Mouse (Mus musculus) kidney, postnatal 10 days (tissue): Measurements from ENCODE around the gene Gm21887.
"Not testable (repeated sequence)": the region's sequence is repeated elsewhere in the genome, so short reads cannot be mapped to it uniquely, and the experiment has no call there.

Source experiments
- DNase-seq: peaks from one replicate; pipeline ENCODE4 v3.0.0; 2021; ENCODE audit warnings: mixed read lengths

The Gm21887 gene

GRCm38 (mm10) chrX:169998559-169999219, 10.8 kb upstream of the Gm21887 start:
- not testable (repeated sequence) for DNase-seq

- peak; percentile 61 for DNase-seq
Observed at GRCm38 (mm10) chrX:169999226-169999883, 10.1 kb upstream of the Gm21887 start.

GRCm38 (mm10) chrX:169999912-170000641, 9.4 kb upstream of the Gm21887 start:
- DNase-seq, result not testable (repeated sequence)

GRCm38 (mm10) chrX:170000642-170001387, 8.6 kb upstream of the Gm21887 start:
- not testable (repeated sequence) for DNase-seq

- not testable (repeated sequence) for DNase-seq
Observed at GRCm38 (mm10) chrX:170001388-170001695, 8.1 kb upstream of the Gm21887 start.

GRCm38 (mm10) chrX:170002510-170003197, 6.8 kb upstream of the Gm21887 start:
- DNase-seq, result not testable (repeated sequence)

GRCm38 (mm10) chrX:170003536-170003935, 5.9 kb upstream of the Gm21887 start:
- DNase-seq, result not testable (repeated sequence)

- DNase-seq, result not testable (repeated sequence)
Observed at GRCm38 (mm10) chrX:170004236-170004635, 5.2 kb upstream of the Gm21887 start.

- DNase-seq, result not testable (repeated sequence)
Observed at GRCm38 (mm10) chrX:170004793-170005192, 4.7 kb upstream of the Gm21887 start.

- peak; percentile 42 for DNase-seq
Observed at GRCm38 (mm10) chrX:170005194-170005593, 4.3 kb upstream of the Gm21887 start.

GRCm38 (mm10) chrX:170005695-170006297, 3.7 kb upstream of the Gm21887 start:
- DNase-seq, result not testable (repeated sequence)

- not testable (repeated sequence) for DNase-seq
Observed at GRCm38 (mm10) chrX:170006694-170007247, 2.7 kb upstream of the Gm21887 start.

- DNase-seq, result not testable (repeated sequence)
Observed at GRCm38 (mm10) chrX:170007375-170008178, 1.9 kb upstream of the Gm21887 start.

- DNase-seq, result not testable (repeated sequence)
Observed at GRCm38 (mm10) chrX:170008179-170008467, 1.3 kb upstream of the Gm21887 start.

GRCm38 (mm10) chrX:170008584-170008983, 875 bp upstream of the Gm21887 start:
- DNase-seq, result peak; percentile 66

- DNase-seq, result peak; percentile 100
Observed at GRCm38 (mm10) chrX:170009801-170010221, 352 bp downstream of the Gm21887 start.

GRCm38 (mm10) chrX:170010581-170011528, 1.4 kb downstream of the Gm21887 start:
- peak; percentile 84 for DNase-seq

GRCm38 (mm10) chrX:170011529-170011879, 2.0 kb downstream of the Gm21887 start:
- DNase-seq, result not testable (repeated sequence)

- DNase-seq, result not testable (repeated sequence)
Observed at GRCm38 (mm10) chrX:170013421-170013820, 4.0 kb downstream of the Gm21887 start.

- not testable (repeated sequence) for DNase-seq
Observed at GRCm38 (mm10) chrX:170014038-170014437, 4.6 kb downstream of the Gm21887 start.
